Mouse (Mus musculus) testis, adult 2 months (tissue): ENCODE measurements around the gene Nhlh1.

Experiments used
- CTCF ChIP-seq: fragments of 200-500 bp; IDR thresholded peaks from 2 replicates; pipeline ENCODE4 v1.5.1; 2012; ENCODE audit warnings: low read depth, mild to moderate bottlenecking, inconsistent platforms, low read length, moderate library complexity; ENCODE audit not compliant: control insufficient read depth, insufficient read depth, insufficient replicate concordance
- POLR2A ChIP-seq: fragments of 200-500 bp; IDR thresholded peaks from 2 replicates; pipeline ENCODE4 v1.6.1; 2012; ENCODE audit warnings: low read depth, mild to moderate bottlenecking, inconsistent platforms, low read length, moderate library complexity; ENCODE audit not compliant: control insufficient read depth

DNA sequence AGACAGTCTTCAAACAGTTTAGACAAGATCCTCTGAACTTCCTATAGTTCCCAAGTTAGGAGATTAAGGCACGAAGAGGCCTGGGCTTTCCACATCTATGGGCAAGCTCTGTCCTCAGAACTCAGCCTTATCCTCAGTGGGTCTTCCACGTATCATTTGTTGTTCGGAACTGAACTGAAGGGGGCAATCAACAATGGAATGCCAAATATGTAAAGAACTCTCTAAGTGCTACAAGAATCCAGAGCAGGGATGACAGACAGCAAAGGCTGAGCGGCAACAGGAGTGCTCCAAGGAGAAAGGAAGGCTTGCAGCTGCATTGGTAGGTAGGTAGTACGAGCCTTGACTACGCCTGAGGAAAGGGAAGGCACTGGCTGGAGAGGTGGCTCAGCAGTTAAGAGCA lies 12.9 kb upstream of the Nhlh1 start:
- no peak for TF ChIP-seq POLR2A
- no peak for TF ChIP-seq CTCF
